24 mouse cellular contexts compared by ENCODE assay signal in the genomic region with DNA sequence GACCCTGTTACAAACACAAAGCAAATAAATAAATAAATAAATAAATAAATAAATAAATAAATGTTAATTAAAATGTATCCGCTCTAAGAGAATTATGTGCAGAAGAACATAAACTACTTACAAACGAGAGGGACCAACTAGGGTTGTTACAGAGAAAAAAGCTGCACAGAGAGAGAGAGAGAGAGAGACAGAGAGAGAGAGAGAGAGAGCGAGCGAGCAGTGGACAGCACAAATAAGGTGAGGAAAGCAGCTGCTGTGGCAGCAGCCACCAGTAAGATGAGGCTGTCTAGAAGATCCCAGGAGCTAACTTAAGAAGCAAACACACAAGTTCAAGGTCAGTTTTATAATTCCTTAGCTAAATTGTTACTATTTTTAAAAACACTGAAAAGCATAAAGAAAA.
"Had no signal": no experiment of that assay in that cellular context is flagged by ENCODE, and none has a peak within 500 bp of the region (broad histone marks: within the 10 kb centered on the region; RNA-seq: fewer than 3 reads in every experiment).

No protein-coding gene starts in this region.

- ATAC-seq: midbrain, embryonic 13.5 days; midbrain, embryonic 16.5 days had no signal

- H3K9me3 ChIP-seq: kidney, embryonic 15.5 days; limb, embryonic 12.5 days; limb, embryonic 15.5 days; lung, embryonic 15.5 days; megakaryocyte, embryonic 14.5 days; midbrain, embryonic 10.5 days; midbrain, embryonic 13.5 days had no signal

- H3K4me3 ChIP-seq: kidney, embryonic 15.5 days; left cerebral cortex, adult 2 months; limb, embryonic 12.5 days; limb, embryonic 15.5 days; lung, embryonic 15.5 days; megakaryocyte, embryonic 14.5 days; midbrain, embryonic 10.5 days; midbrain, embryonic 13.5 days had no signal

- H3K4me1 ChIP-seq: limb, embryonic 15.5 days; lung, embryonic 15.5 days; midbrain, embryonic 10.5 days; midbrain, embryonic 13.5 days had no signal

- DNase-seq: kidney, adult 11 months; kidney, adult 8-10 months; kidney, postnatal 10 days; kidney, postnatal 36 days; layer of hippocampus, postnatal 36 days; left cerebral cortex, postnatal 4 days; lung, adult 18-20 months; lung, postnatal 10 days; lung, postnatal 36 days; right cerebral cortex, adult 18-20 months; right cerebral cortex, postnatal 14 days; right cerebral cortex, postnatal 4 days; thymus, adult 18-20 months; thymus, postnatal 4 days had no signal

- H3K27me3 ChIP-seq: kidney, embryonic 15.5 days; limb, embryonic 12.5 days; limb, embryonic 15.5 days; lung, embryonic 15.5 days; megakaryocyte, embryonic 14.5 days; midbrain, embryonic 13.5 days had no signal

- H3K4me2 ChIP-seq: kidney, embryonic 15.5 days; limb, embryonic 12.5 days; limb, embryonic 15.5 days; lung, embryonic 15.5 days; midbrain, embryonic 13.5 days had no signal

- H3K9ac ChIP-seq: kidney, embryonic 15.5 days; limb, embryonic 12.5 days; limb, embryonic 15.5 days; liver, embryonic 14.5 days; lung, embryonic 15.5 days; midbrain, embryonic 13.5 days had no signal

- H3K36me3 ChIP-seq: kidney, embryonic 15.5 days; limb, embryonic 12.5 days; limb, embryonic 15.5 days; lung, embryonic 15.5 days; midbrain, embryonic 10.5 days; midbrain, embryonic 13.5 days had no signal

- H3K27ac ChIP-seq: kidney, embryonic 15.5 days; left cerebral cortex, adult 2 months; limb, embryonic 12.5 days; limb, embryonic 15.5 days; lung, embryonic 15.5 days; midbrain, embryonic 10.5 days; midbrain, embryonic 13.5 days had no signal
